Mouse (Mus musculus) CH12.LX (cell line): ENCODE data around the gene Ispd. TPM values are rescaled to one million over a fixed set of nuclear protein-coding genes. Genes with fewer than 3 reads are reported as not detected.

Experiments used
- DNase-seq: peaks from one replicate; pipeline ENCODE4 v3.0.0-alpha.2; 2013; ENCODE audit errors: extremely low read depth
- H3K27ac ChIP-seq: 2 replicates; pipeline ENCODE4 v1.5.1; 2012; ENCODE audit warnings: low read depth, mild to moderate bottlenecking, control low read depth, moderate library complexity; ENCODE audit not compliant: insufficient read depth
- H3K27me3 ChIP-seq: replicated peaks from 2 replicates; pipeline ENCODE3; 2012; ENCODE audit warnings: inconsistent platforms
- H3K36me3 ChIP-seq, 2 experiments: replicated peaks in 1 of 2; 2 replicates each; pipeline versions ENCODE3 to v1.6.1; 2012; ENCODE audit warnings: inconsistent platforms in 1 of 2, low read length in 1 of 2, mild to moderate bottlenecking in 1 of 2, mixed read lengths in 1 of 2, moderate library complexity in 1 of 2; ENCODE audit not compliant: control insufficient read depth in 1 of 2, insufficient read depth in 1 of 2
- H3K4me1 ChIP-seq, 2 experiments: 2 replicates each; pipeline ENCODE4 v1.6.1; 2012; ENCODE audit warnings: inconsistent platforms in 1 of 2, moderate library complexity in 1 of 2; ENCODE audit not compliant: insufficient read depth in 2 of 2, control insufficient read depth in 1 of 2
- H3K4me2 ChIP-seq: 2 replicates; pipeline ENCODE4 v1.6.1; 2012; ENCODE audit warnings: low read depth, mild to moderate bottlenecking, control low read depth; ENCODE audit not compliant: poor library complexity, insufficient read depth, severe bottlenecking
- H3K4me3 ChIP-seq, 3 experiments: fragments of 150-350 bp in 1 of 3; sonication (generic) in 1 of 3; replicated peaks in 1 of 3; 2 replicates each; pipeline versions ENCODE3 to v1.5.1; 2011 to 2012; ENCODE audit warnings: low read depth in 2 of 3, low read length in 2 of 3, mild to moderate bottlenecking in 2 of 3, moderate library complexity in 2 of 3, control low read depth in 1 of 3, improper control_type of control experiment in 1 of 3, inconsistent platforms in 1 of 3, mixed read lengths in 1 of 3; ENCODE audit not compliant: poor library complexity in 1 of 3
- H3K79me2 ChIP-seq: replicated peaks from 2 replicates; pipeline ENCODE4 v1.6.1; 2012; ENCODE audit warnings: mild to moderate bottlenecking, moderate library complexity; ENCODE audit not compliant: control insufficient read depth, poor library complexity, insufficient read depth, severe bottlenecking; ENCODE audit errors: extremely low read depth
- H3K9ac ChIP-seq: 2 replicates; pipeline ENCODE4 v1.6.1; 2012; ENCODE audit warnings: low read depth, mild to moderate bottlenecking, control low read depth, moderate library complexity; ENCODE audit not compliant: insufficient read depth
- H3K9me3 ChIP-seq: replicated peaks from 2 replicates; pipeline ENCODE3; 2012; ENCODE audit warnings: low read length, inconsistent platforms, mixed read lengths
- CHD2 ChIP-seq: IDR thresholded peaks from 2 replicates; pipeline ENCODE4 v1.6.1; 2011; ENCODE audit warnings: low read length, improper control_type of control experiment
- CTCF ChIP-seq, 2 experiments: IDR thresholded peaks in 1 of 2; conservative IDR thresholded peaks in 1 of 2; 2 replicates each; pipeline ENCODE4 v1.5.1; 2011 to 2012; ENCODE audit warnings: low read depth in 2 of 2, low read length in 2 of 2, improper control_type of control experiment in 1 of 2, inconsistent platforms in 1 of 2, mild to moderate bottlenecking in 1 of 2, moderate library complexity in 1 of 2
- E2F4 ChIP-seq: IDR thresholded peaks from 2 replicates; pipeline ENCODE4 v1.6.1; 2011; ENCODE audit warnings: low read depth, low read length, improper control_type of control experiment; ENCODE audit not compliant: insufficient replicate concordance
- ELF1 ChIP-seq: IDR thresholded peaks from 2 replicates; pipeline ENCODE4 v1.6.1; 2014; ENCODE audit warnings: low read depth, mild to moderate bottlenecking, inconsistent platforms, low read length, improper control_type of control experiment
- EP300 ChIP-seq: IDR thresholded peaks from 2 replicates; pipeline ENCODE4 v1.6.1; 2011; ENCODE audit warnings: low read length, improper control_type of control experiment
- ETS1 ChIP-seq: conservative IDR thresholded peaks from 2 replicates; pipeline ENCODE4 v1.6.1; 2012; ENCODE audit warnings: low read depth, mild to moderate bottlenecking, inconsistent platforms, low read length, improper control_type of control experiment, moderate library complexity
- GABPA ChIP-seq: IDR thresholded peaks from 2 replicates; pipeline ENCODE4 v1.6.1; 2012; ENCODE audit warnings: low read depth, low read length, improper control_type of control experiment, inconsistent platforms; ENCODE audit not compliant: insufficient replicate concordance
- HCFC1 ChIP-seq: IDR thresholded peaks from 2 replicates; pipeline ENCODE4 v1.6.1; 2012; ENCODE audit warnings: low read depth, mild to moderate bottlenecking, inconsistent platforms, low read length, improper control_type of control experiment
- JUND ChIP-seq: conservative IDR thresholded peaks from 2 replicates; pipeline ENCODE4 v1.6.1; 2011; ENCODE audit warnings: low read depth, low read length, improper control_type of control experiment
- MAX ChIP-seq: IDR thresholded peaks from 2 replicates; pipeline ENCODE4 v1.6.1; 2011; ENCODE audit warnings: low read length, improper control_type of control experiment
- MEF2A ChIP-seq: IDR thresholded peaks from 2 replicates; pipeline ENCODE4 v1.6.1; 2014; ENCODE audit warnings: low read depth, mild to moderate bottlenecking, inconsistent platforms, low read length, improper control_type of control experiment, borderline replicate concordance
- MYC ChIP-seq: IDR thresholded peaks from 2 replicates; pipeline ENCODE4 v1.6.1; 2011; ENCODE audit warnings: low read depth, mild to moderate bottlenecking, improper control_type of control experiment, low read length
- NELFE ChIP-seq: IDR thresholded peaks from 2 replicates; pipeline ENCODE4 v1.6.1; 2011; ENCODE audit warnings: low read depth, low read length, improper control_type of control experiment
- NRF1 ChIP-seq: IDR thresholded peaks from 2 replicates; pipeline ENCODE4 v1.6.1; 2014; ENCODE audit warnings: low read depth, mild to moderate bottlenecking, inconsistent platforms, low read length, improper control_type of control experiment, moderate library complexity
- PAX5 ChIP-seq: IDR thresholded peaks from 2 replicates; pipeline ENCODE4 v1.6.1; 2012; ENCODE audit warnings: low read length, inconsistent platforms, mixed read lengths
- POLR2AphosphoS2 ChIP-seq: IDR thresholded peaks from 2 replicates; pipeline ENCODE4 v1.6.1; 2011; ENCODE audit warnings: low read depth, low read length, improper control_type of control experiment
- RCOR1 ChIP-seq: conservative IDR thresholded peaks from 2 replicates; pipeline ENCODE4 v1.6.1; 2012; ENCODE audit warnings: low read depth, mild to moderate bottlenecking, inconsistent platforms, low read length, improper control_type of control experiment
- TBP ChIP-seq: conservative IDR thresholded peaks from 2 replicates; pipeline ENCODE4 v1.6.1; 2011; ENCODE audit warnings: low read depth, low read length, improper control_type of control experiment
- TCF12 ChIP-seq: IDR thresholded peaks from 2 replicates; pipeline ENCODE4 v1.6.1; 2014; ENCODE audit warnings: low read depth, mild to moderate bottlenecking, inconsistent platforms, low read length, improper control_type of control experiment
- USF1 ChIP-seq: IDR thresholded peaks from 2 replicates; pipeline ENCODE4 v1.6.1; 2014; ENCODE audit warnings: low read depth, mild to moderate bottlenecking, inconsistent platforms, low read length, improper control_type of control experiment
- ZC3H11A ChIP-seq: IDR thresholded peaks from 2 replicates; pipeline ENCODE4 v1.6.1; 2012; ENCODE audit warnings: low read depth, mild to moderate bottlenecking, inconsistent platforms, low read length, improper control_type of control experiment
- ZKSCAN1 ChIP-seq: IDR thresholded peaks from 2 replicates; pipeline ENCODE4 v1.6.1; 2012; ENCODE audit warnings: low read depth, inconsistent platforms, low read length, improper control_type of control experiment, borderline replicate concordance
- ZNF384 ChIP-seq: IDR thresholded peaks from 2 replicates; pipeline ENCODE4 v1.6.1; 2012; ENCODE audit warnings: low read depth, low read length, improper control_type of control experiment, inconsistent platforms
- dilution Hi-C: fragments of 300-500 bp; cut with MboI; formaldehyde crosslinking; loops from 2 replicates; pipeline ENCODE4 v1.14.3; 2020; ENCODE audit warnings: low sequenced_read_pairs; ENCODE audit not compliant: extremely low pct_unique_long_range_greater_than_20kb, extremely low pct_ligation_motif_present
- in situ Hi-C: fragments of 300-500 bp; cut with MboI; formaldehyde crosslinking; loops from 3 replicates; pipeline ENCODE4 v1.14.3; 2019; ENCODE audit warnings: low sequenced_read_pairs, low pct_ligation_motif_present, low pct_unique_long_range_greater_than_20kb, mixed read lengths
- polyA plus RNA-seq: library from polyadenylated mRNA; unstranded; fragments of >175 nt; gene quantifications from 2 replicates; pipeline ENCODE4 v1.2.1, GENCODE M21; 2012; ENCODE audit warnings: low read depth; ENCODE audit not compliant: insufficient read length
- total RNA-seq, 2 experiments: library from RNA; depleted of rRNA; stranded (reverse); fragments of 300-350 nt in 1 of 2; fragments of >200 nt in 1 of 2; gene quantifications; 2 replicates each; pipeline ENCODE4 v1.2.3; 2012 to 2014

Gene Ispd
- total and polyA plus RNA-seq, 3 experiments, result 0.51 to 1.8 (median 1.4) TPM

DNA sequence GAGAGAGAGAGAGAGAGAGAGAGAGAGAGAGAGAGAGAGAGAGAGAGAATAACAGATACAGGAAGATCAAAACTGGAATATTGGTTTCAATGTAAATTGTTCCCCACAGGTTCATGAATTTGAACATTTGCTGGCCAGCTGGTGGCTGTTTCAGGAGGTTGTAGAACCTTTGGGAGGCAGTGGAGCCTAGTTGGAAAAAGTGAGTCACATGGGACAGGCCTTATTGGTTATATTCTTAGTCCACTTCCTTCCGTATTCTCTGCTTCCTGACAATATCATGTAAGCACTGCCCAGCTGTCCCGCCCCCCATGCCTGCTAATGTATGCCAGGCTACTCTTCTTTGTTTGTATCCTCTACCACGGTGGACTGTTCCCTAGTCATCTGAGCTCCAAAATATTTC, 344.0 kb downstream of the Ispd start (continued):
- TF ChIP-seq GABPA (no peak), POLR2AphosphoS2 (no peak), ZC3H11A (no peak), PAX5 (no peak), JUND (peak; percentile 94), MYC (no peak), CTCF (conservative IDR thresholded peaks at IDR 0.05 in 1 of 2, IDR thresholded peaks at IDR 0.05 in 1 of 2; ENCODE audit: low read depth in 2 of 2, low read length in 2 of 2) (no peak), E2F4 (no peak), TCF12 (no peak), ETS1 (peak; percentile 60), USF1 (no peak)

DNA sequence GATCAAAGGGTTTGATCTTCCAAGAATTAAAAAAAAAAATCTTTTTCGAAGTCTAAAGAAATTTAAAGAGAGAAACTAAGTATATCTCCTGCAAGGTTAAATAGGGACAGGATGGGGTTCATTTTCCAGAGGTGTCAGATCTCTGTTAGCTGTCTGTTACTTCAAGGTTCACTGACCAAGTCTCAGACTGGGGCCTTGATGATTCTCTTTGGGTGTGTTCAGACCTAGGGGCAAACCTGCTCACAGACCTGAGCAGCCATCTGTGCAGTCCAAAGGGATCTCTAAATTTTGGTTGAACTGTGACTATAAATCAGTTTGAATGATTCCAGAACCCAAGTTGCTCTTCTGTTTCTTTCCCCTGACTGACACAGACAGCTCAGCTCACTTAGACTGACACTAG, 344.8 kb downstream of the Ispd start:
- in situ Hi-C loops (loop anchor here (10.0 kb wide), 1 partner anchor 209 kb away; no protein-coding TSS in a partner anchor), dilution Hi-C loops (no loop called here)
- peak; percentile 15 for DNase-seq
- Histone ChIP-seq H3K9ac (no peak overlapping the region), H3K79me2 (no peaks in the 10 kb centered on the region), H3K4me3 (no peak overlapping the region), H3K9me3 (no peaks in the 10 kb centered on the region), H3K4me2 (no peak overlapping the region), H3K36me3 (no peaks in the 10 kb centered on the region), H3K4me1 (peaks cover 2 to 39% of the 10 kb centered on the region in 2 experiments; a peak in 3 of 4 replicates), H3K27ac (no peak overlapping the region), H3K27me3 (no peaks in the 10 kb centered on the region)
- TF ChIP-seq ZNF384 (no peak), TBP (no peak), RCOR1 (no peak), ZC3H11A (no peak), E2F4 (no peak), NELFE (no peak), GABPA (no peak), MEF2A (no peak), EP300 (no peak), HCFC1 (no peak), MAX (no peak), CHD2 (no peak), MYC (no peak), ZKSCAN1 (no peak), ELF1 (no peak), NRF1 (no peak)
